Mouse (Mus musculus) thymus, postnatal 4 days (tissue): ENCODE measurements around the gene Adgra1.
A peak's percentile ranks its signal among the peaks of the same experiment; 100 is the strongest.

ENCODE experiments used
- DNase-seq: peaks from one replicate; pipeline ENCODE4 v3.0.0; 2021

The Adgra1 gene

DNA sequence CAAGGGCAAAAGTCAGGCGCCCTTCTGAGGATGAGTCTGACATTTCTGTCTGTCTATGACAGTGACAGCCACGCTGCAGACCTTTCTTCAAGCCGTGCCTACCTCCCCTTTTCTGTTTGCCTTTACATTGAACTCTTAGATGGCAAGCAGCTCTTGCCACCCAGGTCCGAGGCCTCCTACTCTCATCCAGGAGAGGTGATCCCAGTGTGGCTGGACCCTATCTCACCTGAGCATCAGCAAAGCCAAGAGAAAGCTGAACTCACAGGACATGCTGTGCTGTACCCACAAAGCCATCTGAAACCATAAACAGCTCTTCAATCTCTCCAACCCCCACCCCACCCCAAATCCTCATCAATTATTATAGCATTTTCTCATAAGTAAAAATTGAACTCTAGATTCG, 16.7 kb downstream of the Adgra1 start:
- no peak for DNase-seq

DNA sequence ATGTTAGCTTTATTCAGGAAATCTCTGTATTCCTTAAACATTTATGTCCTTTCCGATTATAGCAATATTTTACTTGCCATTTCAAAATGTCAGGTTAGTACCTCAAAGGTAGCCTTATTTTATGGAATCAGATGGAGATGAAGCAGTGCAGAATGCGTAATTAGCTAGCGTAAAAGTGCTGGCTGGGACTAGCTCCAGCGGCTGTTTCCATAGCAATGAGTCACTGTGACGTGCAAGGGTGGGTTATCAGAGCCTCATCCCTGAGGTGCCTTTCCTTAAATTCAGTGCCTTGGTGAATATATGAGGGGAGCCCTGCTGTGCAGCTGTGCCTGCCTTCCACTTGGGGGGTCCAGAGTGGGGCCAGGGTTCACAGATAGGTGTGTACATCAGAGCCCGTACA, 17.1 kb downstream of the Adgra1 start:
- DNase-seq: no peak

DNA sequence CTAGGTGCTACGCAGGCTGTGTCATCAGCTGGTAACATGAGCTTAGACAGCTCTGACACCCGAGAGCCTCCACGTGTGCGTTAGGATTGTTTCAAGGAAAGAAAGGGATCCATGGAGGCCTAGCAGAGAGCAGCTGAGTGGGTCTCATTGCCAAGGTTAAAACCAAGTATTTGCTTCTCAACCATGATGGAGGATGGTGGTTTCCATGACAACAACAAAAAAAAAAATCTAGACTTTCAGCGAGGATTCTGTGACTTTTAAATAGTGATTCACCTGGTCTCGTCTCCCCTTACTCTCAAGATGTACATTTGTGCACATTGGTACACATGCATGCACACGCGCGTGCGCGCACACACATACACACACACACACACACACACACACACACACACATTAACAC, 21.3 kb downstream of the Adgra1 start:
- no peak for DNase-seq

DNA sequence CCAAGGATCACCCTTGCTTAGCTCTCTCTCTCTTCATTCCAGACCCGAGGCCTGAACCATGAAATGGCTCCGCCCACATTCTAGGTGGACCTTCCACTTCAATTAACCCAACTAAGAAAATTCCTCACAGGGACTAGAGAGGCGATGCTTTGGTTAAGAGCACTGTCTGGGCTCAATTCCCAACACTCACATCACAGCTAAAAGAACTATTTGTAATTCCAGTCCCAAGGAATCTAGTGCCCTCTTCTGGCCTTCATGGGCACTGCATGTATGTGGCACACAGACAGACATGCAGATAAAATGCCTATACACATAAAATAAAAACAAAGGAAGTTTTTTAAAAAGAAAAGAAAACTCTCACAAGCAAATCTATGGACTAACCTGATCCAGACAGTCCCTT, 27.4 kb downstream of the Adgra1 start:
- DNase-seq: peak; percentile 77

DNA sequence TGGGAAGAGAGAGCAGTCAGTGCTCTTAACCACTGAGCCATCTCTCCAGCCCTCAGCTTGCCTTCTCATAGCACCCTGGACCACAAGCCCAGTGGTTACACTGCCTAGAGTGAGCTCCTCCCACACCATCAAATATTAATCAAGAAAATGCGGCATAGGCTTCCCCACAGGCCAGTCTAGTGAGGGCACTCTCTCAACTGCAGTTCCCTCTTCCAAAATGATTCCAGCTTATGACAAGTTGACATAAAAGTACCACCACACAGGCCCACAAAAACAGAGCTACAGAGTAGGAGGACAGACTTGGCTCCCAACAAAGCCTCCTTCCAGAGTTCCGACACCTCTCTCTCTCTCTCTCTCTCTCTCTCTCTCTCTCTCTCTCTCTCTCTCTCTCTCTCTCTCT, 29.1 kb downstream of the Adgra1 start:
- no peak for DNase-seq

DNA sequence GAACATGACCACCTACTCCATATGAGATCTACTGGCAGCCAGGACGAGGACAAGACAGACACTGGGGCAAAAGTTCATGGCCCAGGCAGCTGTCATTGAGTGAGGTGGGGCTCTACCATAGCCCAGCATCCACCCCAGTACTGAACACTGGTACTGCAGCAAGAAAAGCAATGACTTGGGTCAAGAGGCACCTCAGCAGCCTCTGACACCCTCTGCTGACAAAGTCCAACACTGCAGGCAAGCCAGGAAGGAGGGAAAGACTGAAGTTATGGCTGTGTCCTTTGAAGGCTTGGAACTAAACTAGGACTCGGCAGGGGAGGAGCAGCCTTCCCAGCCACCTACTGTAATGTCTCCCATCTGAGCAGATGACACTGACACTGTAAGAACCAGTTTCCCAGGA, 30.3 kb downstream of the Adgra1 start:
- DNase-seq: peak; percentile 25

DNA sequence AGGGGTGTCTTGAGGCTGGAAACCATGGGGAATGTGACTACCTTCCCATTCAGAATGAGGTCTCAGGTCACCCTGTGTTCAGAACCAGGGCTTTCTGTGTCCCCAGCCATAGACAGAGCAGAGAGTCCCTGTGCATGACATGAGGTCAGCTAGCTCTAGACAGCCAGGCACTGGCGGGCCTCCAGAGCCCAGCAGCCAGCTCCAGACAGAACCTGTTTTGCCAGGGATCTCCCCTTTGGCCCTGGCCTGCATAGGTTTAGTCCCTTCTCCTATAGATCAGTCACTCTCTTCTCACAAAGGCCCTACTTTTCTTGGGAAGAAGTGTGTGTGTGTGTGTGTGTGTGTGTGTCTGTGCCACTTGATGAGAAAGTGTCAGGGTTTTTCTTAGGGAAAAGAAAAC, 30.9 kb downstream of the Adgra1 start:
- DNase-seq: no peak

DNA sequence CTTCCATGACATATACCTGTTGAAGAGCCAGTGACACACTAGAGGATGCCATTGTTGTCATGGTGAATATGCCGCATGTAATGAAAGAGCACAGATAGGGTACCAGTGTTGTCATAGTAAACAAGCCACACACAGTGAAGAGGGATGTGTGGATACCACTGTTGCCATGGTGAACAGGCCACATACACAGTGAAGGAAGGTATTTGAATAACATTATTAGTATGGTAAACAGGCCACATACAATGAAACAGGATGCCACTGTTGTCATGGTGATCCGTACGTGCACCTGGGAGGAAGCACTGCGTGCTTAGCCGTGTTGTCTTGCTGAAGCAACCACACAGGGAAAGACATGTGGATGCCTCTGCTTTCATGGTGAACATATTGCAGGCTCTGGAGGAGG, 37.0 kb downstream of the Adgra1 start:
- DNase-seq: no peak

DNA sequence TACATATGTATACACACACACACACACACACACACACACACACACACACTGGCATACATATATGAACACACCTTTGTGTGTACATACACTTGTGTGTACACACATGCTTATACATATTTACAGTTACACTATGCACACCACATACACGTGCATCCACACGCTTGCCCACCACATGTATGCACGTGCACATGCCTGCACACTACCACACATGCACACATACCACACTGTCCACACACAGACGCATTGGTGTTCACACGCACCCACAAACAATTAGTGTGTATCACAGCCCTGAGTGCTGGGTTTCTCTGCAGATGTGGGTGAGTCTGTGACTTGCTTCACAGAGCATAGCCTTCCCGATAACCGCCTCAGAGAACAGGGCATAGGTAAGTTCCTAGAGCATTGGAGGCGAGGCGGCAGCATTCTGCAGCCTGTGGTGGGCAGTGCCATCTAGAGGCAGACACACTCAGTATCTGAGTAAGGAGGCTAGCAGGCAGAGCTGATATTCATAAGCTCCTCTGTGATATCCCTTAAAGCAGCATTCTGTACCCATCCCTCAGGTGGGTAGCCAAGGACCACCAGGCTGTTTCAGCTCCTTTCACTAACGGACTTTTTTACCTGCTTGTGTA, 43.3 kb downstream of the Adgra1 start:
- peak; percentile 26 for DNase-seq

DNA sequence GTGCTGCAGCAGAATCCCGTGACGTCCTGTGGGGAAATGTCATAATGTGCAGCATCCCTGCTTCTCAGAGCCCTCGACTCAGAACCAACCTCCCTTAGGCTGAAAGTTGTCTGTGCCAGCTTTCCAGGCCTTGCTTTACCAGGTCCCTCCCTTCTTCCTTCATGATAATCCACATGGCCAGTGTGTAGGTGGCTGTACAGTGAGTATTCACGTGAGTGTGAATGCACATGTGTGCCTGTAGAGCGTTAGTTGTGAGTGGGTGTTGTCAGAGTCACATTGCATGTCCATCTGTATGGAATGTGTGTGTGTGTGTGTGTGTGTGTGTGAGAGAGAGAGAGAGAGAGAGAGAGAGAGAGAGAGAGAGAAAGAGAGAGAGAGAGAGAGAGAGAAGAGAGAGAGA, 44.1 kb downstream of the Adgra1 start:
- DNase-seq: no peak

DNA sequence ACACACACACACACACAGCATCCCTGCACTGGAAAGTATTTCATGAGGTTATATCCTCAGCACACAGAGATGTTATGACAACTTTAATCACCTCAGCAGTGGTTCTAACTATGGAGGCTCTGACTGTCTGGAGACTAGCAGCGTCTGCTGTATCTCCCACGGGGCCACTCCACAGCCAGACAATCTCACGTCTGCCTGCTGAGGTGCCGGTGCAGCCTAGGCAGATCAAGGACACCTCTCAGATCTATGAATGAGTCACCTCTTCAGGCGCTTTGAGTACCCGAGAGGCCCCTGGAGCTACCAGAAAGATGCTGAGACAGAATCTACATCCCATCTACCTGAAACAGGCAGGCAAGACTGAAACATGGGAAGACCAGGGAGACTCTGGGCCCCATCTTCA, 44.6 kb downstream of the Adgra1 start:
- DNase-seq: no peak

DNA sequence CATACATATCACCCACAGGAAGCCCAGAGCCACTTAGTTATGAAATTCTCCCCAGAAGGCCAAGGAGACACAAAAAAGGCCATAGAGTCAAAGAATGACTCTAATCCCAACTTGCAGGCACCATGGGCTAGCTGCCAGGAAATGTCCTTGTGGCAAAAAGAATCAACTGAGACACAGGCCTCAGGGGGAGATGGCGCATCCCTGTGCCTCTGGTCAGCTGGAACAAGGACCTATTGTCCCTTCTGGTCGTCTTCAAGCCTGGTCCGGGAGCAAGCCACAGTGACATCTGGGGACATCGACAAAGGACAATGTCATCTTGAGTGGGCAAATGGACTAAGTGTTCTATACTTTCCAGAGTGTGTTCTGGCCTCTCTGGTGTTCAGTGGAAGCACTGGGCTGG, 49.6 kb downstream of the Adgra1 start:
- no peak for DNase-seq

DNA sequence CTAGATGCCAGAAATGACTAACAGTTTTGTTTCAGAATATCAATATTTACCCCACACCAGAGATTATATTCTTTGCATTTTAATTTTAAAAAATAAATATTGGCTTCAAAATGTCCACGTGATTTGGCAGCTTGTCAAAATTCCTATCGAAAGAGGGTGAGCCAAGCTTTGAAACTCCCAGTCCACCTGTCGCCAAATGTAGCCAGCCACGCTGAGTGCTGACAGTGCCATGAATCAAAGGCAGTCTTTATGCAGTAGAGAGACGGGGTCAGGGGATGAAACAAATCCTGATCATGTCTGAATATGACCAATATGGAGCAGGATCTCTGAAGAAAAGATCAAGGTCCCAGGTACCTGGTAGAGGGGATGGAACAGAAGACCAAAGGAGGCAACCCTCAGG, 57.8 kb downstream of the Adgra1 start:
- no peak for DNase-seq

DNA sequence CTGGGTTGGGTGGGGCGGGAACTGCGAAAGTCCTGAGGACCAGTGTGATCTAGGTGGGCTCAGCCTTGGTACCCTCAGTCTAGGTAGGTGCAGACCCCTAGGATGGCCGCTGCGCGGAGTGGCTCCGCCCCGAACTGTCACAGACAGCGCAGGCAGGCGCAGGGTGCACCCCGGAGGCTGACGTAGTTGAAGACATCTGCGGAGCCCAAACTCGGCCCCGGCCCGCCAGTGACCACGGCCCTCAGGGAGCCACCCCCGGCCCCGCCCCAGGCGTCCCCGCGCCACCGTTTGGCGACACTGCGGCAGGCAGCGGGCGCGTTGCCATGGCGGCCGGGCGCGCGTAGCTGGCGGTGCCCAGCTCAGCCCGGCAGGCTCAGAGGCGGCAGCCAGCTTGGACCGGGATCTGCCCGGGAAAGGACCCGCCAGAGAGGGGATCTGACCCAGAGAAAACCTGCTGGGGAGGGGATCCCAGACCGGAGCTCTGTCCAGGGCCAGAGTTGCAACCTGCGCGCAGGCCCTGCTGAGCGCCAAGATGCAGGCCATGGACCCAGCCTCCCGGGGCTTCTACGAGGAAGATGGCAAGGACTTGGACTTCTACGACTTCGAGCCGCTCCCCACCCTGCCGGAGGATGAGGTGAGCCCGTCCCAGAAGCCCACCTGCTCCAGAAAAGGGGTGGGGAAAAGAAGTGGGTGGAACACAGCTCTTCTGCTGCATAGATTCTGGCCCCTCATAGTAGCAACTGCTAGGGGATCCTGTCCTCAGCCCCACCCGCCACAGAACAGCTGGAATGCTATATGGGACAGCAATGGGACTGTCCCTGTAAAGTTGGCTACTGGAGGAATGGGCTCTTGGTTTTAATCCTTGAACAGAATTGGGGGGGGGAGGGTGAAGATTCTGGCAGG, 60.9 kb downstream of the Adgra1 start, which contains the start of gene Kndc1:
Gene Kndc1 (plus strand): TSS at position 42 of the 903 bp plus-strand sequence.
- DNase-seq: peak; percentile 18

DNA sequence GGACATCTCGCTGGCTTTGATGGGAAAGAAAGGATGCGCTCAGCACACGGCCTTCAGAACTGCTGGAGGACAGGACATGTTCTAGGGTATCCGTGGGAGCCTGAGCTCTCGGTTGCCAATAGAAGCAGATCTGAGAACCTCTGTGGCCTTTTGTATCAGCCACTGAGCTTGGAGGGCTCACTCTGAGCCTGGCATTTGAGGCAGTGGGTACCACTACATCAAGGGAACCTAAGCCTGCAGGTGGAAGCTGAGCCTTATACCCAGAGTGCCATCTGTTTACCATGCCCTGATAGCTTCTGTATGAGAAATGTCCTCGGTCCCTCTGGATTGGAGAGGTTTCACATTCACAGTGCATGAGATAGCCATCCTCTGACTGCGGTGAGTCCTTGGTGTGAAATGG, 62.3 kb downstream of the Adgra1 start:
- DNase-seq: no peak

DNA sequence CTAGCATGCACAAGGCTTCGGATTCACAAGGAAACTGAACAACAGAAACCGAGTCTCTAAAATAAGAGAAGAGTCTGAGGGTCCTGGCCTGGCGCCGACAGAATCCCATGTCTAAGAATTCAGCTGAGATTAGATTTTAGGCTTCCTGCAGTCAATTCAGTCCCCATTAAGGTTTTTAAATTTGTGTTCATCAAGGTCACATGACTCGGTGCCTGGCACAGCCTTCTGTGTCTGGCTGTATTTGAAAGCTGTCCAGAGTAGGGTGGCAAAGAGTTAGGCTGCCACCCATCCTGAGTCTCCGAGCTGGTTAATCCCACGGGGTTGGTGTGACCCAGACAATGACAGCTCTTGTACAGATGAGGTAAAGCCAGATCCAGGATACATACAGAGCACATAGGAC, 62.8 kb downstream of the Adgra1 start:
- DNase-seq: no peak

DNA sequence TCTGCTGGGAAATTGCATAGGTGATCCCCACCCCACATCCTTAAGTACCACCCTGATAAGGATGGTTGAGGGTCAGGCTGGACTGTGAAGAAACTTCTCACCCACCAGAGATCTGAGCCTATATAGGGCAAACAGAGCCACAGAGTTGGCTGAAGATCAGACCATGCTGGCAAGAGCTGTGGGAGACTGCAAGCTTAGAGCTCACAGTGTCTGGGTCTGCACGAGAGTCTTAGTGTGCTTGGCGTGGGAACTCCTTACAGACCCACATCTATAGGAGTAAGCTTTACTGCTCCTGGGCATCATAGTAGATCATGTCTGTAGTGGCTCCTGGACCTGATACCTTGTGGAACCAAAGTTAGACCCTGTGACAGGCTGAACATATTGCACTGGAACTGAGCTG, 64.6 kb downstream of the Adgra1 start:
- DNase-seq: no peak

DNA sequence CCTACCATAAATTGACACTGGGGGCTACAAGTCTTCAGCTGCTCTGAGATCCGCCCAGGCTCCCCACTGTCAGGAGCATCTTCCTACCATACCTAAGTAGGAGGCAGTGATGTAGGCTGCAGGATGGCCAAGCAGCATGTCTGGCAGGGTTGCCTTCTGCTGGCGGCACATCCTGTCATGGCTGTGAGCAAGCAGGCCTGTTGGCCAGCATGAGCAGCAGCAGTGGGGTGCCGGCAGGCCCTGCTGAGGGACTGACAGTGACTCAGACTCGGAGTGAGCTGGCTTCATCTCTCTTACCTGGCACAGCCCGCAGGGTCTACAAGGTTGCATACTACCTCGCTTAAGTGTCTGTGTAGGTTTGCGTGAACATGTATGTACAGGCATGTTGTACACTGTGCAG, 65.5 kb downstream of the Adgra1 start:
- DNase-seq: no peak

DNA sequence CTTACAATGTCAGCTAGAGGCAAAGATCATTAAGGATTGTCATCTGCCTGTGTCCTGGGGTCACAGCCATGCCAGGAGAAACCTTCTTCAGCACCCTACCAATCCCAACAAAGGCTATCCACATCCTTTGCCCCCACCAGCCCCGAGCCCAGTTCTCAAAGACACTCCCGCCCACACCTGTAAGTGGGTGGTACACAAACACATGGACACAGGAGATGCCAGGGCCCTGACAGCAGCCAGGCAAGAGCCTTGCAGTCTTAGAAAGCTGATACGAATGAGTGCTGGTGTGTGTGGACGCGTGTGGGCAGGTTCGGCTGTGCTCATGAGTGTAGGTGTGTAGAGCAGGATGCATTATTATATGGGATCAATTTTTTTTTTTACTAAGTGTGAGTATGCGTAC, 66.5 kb downstream of the Adgra1 start:
- DNase-seq: no peak

DNA sequence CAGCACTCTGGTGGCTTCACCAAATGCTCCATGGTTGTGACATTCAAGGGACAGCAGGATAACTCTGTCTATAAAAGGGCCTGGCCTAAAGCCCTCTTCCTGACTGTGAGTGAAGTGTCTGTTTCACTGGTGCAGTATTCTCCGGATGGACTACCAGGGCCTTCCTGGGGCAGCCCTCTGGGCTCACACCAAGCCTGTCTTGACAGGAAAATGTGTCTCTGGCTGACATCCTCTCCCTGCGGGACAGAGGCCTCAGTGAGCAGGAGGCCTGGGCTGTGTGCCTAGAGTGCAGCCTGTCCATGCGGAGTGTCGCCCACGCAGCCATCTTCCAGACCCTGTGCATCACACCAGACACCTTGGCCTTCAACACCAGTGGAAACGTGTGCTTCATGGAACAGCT, 66.9 kb downstream of the Adgra1 start:
- DNase-seq: no peak

DNA sequence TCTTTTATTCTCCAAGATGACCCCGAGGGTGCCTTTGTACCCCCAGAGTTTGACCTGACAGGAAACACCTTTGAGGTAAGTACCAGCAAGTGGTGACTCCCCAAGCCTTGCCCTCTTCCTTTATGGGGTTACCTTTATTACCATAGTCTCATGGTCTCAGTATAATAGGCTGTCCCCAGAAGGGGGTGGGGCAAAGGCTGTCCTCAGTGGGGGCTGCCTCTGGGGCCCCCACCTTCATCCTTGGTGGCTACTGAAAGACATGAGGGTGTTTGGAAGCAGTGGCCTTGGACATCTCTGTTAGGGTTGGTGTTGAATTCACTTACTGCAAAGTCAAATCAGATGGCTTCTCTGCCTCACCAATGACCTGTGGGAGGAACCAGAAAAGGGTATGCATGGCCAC, 68.0 kb downstream of the Adgra1 start:
- DNase-seq: no peak

DNA sequence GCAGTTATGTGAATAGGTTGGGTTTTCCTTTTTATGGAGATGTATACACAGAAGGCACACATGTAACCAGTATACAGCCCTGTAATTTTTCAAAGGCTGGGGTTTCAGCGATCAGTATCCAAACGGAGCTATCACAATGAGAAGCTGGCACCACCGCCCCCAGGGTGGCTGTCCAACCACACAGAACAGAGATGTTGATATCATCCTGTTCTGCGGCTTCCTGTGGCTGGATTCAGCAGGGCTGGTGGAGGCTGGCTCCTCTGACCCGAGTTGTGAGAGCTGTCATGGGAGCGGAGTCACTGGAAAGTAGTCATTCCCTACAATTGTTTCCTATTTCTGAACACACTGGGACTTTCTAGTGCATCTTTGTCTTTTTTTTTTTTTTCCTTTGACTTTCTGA, 71.3 kb downstream of the Adgra1 start:
- no peak for DNase-seq

DNA sequence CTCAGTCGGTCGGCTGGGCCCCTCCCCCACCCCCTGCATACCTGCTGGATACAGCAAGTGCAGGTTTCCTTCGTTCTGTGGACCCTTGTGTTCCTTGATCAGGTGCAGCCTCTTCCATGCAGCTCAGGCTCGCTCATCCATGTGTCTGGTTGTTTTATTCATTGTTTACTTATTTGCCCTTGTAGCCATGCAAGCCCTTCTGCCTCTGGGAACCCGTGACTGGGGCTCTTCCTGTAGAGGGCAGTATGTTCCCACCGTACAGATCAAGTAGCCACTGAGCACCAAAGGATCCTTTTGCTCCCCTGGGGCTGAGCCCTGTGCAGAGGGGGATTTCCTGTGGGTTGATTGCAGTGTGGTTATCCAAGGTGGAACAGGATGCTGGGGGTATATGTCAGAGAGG, 71.7 kb downstream of the Adgra1 start:
- DNase-seq: peak; percentile 55

DNA sequence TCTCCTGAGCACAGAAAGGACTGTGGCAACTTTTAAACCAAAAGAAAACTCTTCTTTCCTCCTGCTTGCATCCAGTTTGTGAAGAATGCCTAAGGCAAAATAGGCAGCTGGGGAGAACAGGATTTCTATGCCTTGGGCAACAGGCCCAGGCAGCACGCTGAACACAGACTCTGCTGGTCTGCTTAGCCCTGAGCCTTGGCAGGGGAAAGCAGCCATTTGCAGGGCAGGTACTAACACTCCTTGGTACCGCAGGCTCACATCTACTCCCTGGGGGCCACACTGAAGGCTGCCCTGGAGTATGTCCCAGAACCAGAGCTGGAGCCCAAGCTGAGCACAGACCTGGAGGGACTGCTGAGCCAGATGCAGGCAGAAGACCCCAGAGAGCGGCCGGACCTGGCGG, 74.2 kb downstream of the Adgra1 start:
- DNase-seq: no peak

DNA sequence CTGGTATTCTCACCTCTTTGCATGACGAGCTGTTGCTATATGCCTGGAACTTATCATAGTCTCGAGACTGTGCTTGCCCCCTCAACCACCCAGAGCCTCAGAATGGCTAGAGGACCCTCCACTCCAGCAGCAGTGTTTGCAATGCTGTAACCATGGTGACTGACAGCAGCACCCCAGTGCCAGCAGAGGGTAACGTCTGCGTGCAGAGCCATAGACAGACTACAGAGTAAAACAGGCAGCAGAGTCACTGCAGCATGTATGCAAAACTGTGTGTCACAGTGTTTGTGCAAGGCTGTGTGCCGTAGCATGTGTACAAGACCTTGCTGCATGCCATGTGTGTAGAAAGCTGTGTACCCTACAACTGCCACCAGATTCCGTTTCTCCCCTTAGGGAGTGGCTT, 75.5 kb downstream of the Adgra1 start:
- no peak for DNase-seq
